Mouse (Mus musculus) limb, embryonic 12.5 days (tissue): ENCODE data around the gene Fcgr1. TPM values are rescaled to one million over a fixed set of nuclear protein-coding genes. Genes with fewer than 3 reads are reported as not detected.
"Not testable (repeated sequence)": the region's sequence is repeated elsewhere in the genome, so short reads cannot be mapped to it uniquely, and the experiment has no call there.

Experiments
- ATAC-seq: fragments of 200-750 bp; cut with Nextera tagmentation; 2 replicates; pipeline ENCODE4 v1.8.0; 2017; ENCODE audit warnings: low read depth, moderate TSS enrichment; ENCODE audit not compliant: insufficient number of reproducible peaks, insufficient read depth, low FRiP score, low TSS enrichment
- H3K27ac ChIP-seq: fragments of 300-500 bp; sonication (generic); 2 replicates; pipeline ENCODE4 v1.5.1; 2016; ENCODE audit warnings: mild to moderate bottlenecking, moderate library complexity
- H3K27me3 ChIP-seq: fragments of 300-500 bp; sonication (generic); 2 replicates; pipeline ENCODE4 v1.6.1; 2016; ENCODE audit warnings: mild to moderate bottlenecking, moderate library complexity
- H3K36me3 ChIP-seq: fragments of 300-500 bp; sonication (generic); 2 replicates; pipeline ENCODE4 v1.6.1; 2016; ENCODE audit warnings: mild to moderate bottlenecking, moderate library complexity
- H3K4me1 ChIP-seq: fragments of 300-500 bp; sonication (generic); replicated peaks from 2 replicates; pipeline ENCODE4 v1.6.1; 2016
- H3K4me2 ChIP-seq: fragments of 300-500 bp; sonication (generic); 2 replicates; pipeline ENCODE4 v1.6.1; 2016; ENCODE audit warnings: mild to moderate bottlenecking, moderate library complexity
- H3K4me3 ChIP-seq: fragments of 300-500 bp; sonication (generic); replicated peaks from 2 replicates; pipeline ENCODE4 v1.5.1; 2016; ENCODE audit warnings: mild to moderate bottlenecking
- H3K9ac ChIP-seq: fragments of 300-500 bp; sonication (generic); replicated peaks from 2 replicates; pipeline ENCODE4 v1.6.1; 2016; ENCODE audit warnings: mild to moderate bottlenecking, moderate library complexity
- H3K9me3 ChIP-seq: fragments of 300-500 bp; sonication (generic); 2 replicates; pipeline ENCODE4 v1.6.1; 2016; ENCODE audit warnings: mild to moderate bottlenecking, moderate library complexity
- WGBS: fragments of 180-500 bp; shearing (Covaris S2); methylation state at CpG from one replicate; pipeline ENCODE4 v1.1.7; 2016; 5-methylcytosine and 5-hydroxymethylcytosine counted together
- polyA plus RNA-seq: library from polyadenylated mRNA; unstranded; fragments of >200 nt; fragmentation: Nextera tagmentation; extraction: Ambion mirVana; gene quantifications from 2 replicates; pipeline ENCODE4 v1.2.1, GENCODE M21; 2016

Gene Fcgr1
- polyA plus RNA-seq, 1 experiment from 2014 or later, result 0.94 TPM

DNA sequence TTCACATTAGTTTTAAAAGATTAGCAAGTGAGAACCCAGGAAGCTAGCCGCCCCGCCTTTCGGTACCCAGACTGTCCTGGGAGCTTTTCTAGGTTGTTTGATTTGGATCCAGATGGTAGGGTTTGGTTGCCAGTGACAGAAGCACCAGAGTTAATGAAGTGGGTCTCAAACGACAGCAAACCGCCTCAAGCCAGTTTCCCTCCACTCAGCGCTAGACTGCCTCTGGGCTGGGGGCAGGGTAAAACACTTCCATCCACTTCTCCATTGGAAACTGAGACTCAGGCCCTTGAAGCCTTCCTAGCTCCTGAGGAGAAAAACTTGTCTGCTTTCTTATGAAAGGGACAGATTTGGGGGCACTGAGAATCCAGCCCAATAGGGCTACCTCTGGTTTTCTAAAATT, 1.1 kb downstream of the Fcgr1 start:
- Histone ChIP-seq H3K4me1 (no peaks in the 10 kb centered on the region), H3K4me3 (no peak overlapping the region), H3K36me3 (no peaks in the 10 kb centered on the region), H3K27ac (no peak overlapping the region), H3K9ac (no peak overlapping the region), H3K27me3 (no peaks in the 10 kb centered on the region), H3K9me3 (0 out of 2 replicates have a peak, but pooled peaks cover 9% of the 10 kb centered on the region), H3K4me2 (no peak overlapping the region)
- no peak for ATAC-seq
- WGBS, result 36% methylated on average over 6 of the region's 6 CpGs

GRCm38 (mm10) chr3:96290727-96291126, 3.0 kb downstream of the Fcgr1 start:
- H3K4me3 ChIP-seq, H3K4me2 ChIP-seq, H3K9me3 ChIP-seq, H3K4me1 ChIP-seq, H3K27ac ChIP-seq, H3K27me3 ChIP-seq, H3K9ac ChIP-seq, ATAC-seq, H3K36me3 ChIP-seq: not testable (repeated sequence)
- WGBS, result 93% methylated on average over 3 of the region's 3 CpGs

GRCm38 (mm10) chr3:96289201-96289600, 4.6 kb downstream of the Fcgr1 start:
- Histone ChIP-seq H3K9ac (no peak overlapping the region), H3K27me3 (peaks cover 11% of the 10 kb centered on the region), H3K9me3 (no peaks in the 10 kb centered on the region), H3K36me3 (no peaks in the 10 kb centered on the region), H3K4me3 (no peak overlapping the region), H3K4me2 (no peak overlapping the region), H3K4me1 (no peaks in the 10 kb centered on the region), H3K27ac (no peak overlapping the region)
- WGBS, result 63% methylated on average over 3 of the region's 3 CpGs
- no peak for ATAC-seq

GRCm38 (mm10) chr3:96287334-96287733, 6.4 kb downstream of the Fcgr1 start:
- not testable (repeated sequence) for H3K4me1 ChIP-seq, H3K9me3 ChIP-seq, H3K4me2 ChIP-seq, H3K36me3 ChIP-seq, H3K9ac ChIP-seq, H3K4me3 ChIP-seq, ATAC-seq, H3K27ac ChIP-seq
- WGBS, result 88% methylated on average over 11 of the region's 11 CpGs
- peaks cover 28% of the 10 kb centered on the region for H3K27me3 ChIP-seq

- WGBS, result 25% methylated on average over 4 of the region's 4 CpGs
- Histone ChIP-seq H3K9me3 (no peaks in the 10 kb centered on the region), H3K4me2 (peak overlapping the region; percentile 36), H3K36me3 (no peaks in the 10 kb centered on the region), H3K27me3 (peaks cover 36% of the 10 kb centered on the region), H3K4me3 (no peak overlapping the region), H3K27ac (no peak overlapping the region), H3K4me1 (0 out of 2 replicates have a peak, but pooled peaks cover 5% of the 10 kb centered on the region), H3K9ac (no peak overlapping the region; the same call in 1 of the 2 replicates)
- ATAC-seq, result no peak
Measured at GRCm38 (mm10) chr3:96284457-96284856, 9.3 kb downstream of the Fcgr1 start.

- Histone ChIP-seq H3K4me3 (no peak overlapping the region), H3K27ac (no peak overlapping the region), H3K9ac (no peak overlapping the region), H3K4me1 (0 out of 2 replicates have a peak, but pooled peaks cover 8% of the 10 kb centered on the region), H3K36me3 (no peaks in the 10 kb centered on the region), H3K27me3 (peaks cover 30% of the 10 kb centered on the region), H3K9me3 (no peaks in the 10 kb centered on the region), H3K4me2 (no peak overlapping the region)
- WGBS, result 51% methylated on average over 6 of the region's 6 CpGs
- no peak for ATAC-seq
Measured at GRCm38 (mm10) chr3:96280660-96281059, 13.1 kb downstream of the Fcgr1 start.

DNA sequence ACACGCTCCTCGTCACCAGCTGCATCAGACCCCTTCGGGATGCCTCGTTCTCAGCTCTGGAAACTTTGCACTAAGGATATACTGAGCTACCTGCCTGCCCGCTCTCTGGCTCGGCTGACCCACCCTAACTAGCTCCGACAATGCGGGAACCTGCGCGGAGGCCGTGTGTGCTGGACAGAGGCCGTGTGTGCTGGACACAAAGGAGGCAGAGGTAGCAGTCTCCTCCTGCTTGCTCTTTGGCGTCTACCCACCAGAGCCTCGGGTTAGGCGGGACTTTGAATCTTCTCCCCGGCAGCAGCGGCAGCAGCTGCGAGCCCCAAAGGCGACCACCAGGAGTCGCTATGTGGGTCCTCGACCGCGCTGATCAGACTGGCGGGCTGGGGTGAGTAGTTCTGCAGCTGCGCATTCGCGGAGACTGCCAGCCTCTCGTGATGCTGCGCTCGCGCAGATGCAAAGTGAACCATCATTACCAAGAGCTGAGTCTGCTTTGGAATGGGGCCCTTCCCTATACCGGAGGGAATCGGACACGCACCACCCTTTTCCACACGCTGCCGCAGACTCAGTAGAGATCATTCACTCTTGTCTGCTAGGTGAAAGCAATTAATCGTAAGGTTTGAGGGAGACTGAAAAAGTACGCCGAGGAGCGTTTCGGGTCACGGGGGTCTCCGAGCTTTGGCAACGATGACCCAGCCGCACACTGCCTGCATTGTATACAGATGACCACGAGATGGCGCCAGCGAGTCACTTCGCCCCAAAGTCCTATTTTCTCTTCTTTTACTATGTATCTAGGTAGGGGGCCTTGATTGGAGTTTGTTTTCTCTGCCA, 15.8 kb downstream of the Fcgr1 start:
- peak overlapping the region; percentile 92 for H3K27ac ChIP-seq
- 0 out of 2 replicates have a peak, but pooled peaks cover 3% of the 10 kb centered on the region for H3K4me1 ChIP-seq
- peak overlapping the region; percentile 82 for H3K4me2 ChIP-seq
- peak overlapping the region; percentile 62 for H3K9ac ChIP-seq
- no peaks in the 10 kb centered on the region for H3K9me3 ChIP-seq
- H3K36me3 ChIP-seq, result no peaks in the 10 kb centered on the region
- peaks cover 13% of the 10 kb centered on the region for H3K27me3 ChIP-seq
- under 1% methylated on average over 49 of the region's 49 CpGs for WGBS
- peak; percentile 94 for ATAC-seq
- H3K4me3 ChIP-seq, result peak overlapping the region; percentile 48

GRCm38 (mm10) chr3:96277428-96277799, 16.4 kb downstream of the Fcgr1 start:
- H3K27ac ChIP-seq, result peak overlapping the region; percentile 92
- H3K4me2 ChIP-seq, result peak overlapping the region; percentile 82
- 0 out of 2 replicates have a peak, but pooled peaks cover 3% of the 10 kb centered on the region for H3K4me1 ChIP-seq
- peak overlapping the region; percentile 48 for H3K4me3 ChIP-seq
- H3K9ac ChIP-seq, result peak overlapping the region; percentile 62
- no peaks in the 10 kb centered on the region for H3K9me3 ChIP-seq
- ATAC-seq, result no peak; the same call in 1 of the 2 replicates
- WGBS, result 15% methylated on average over 8 of the region's 8 CpGs
- no peaks in the 10 kb centered on the region for H3K36me3 ChIP-seq
- peaks cover 9% of the 10 kb centered on the region; the same call in 1 of the 2 replicates for H3K27me3 ChIP-seq

- H3K4me2 ChIP-seq, result no peak overlapping the region
- no peak overlapping the region for H3K27ac ChIP-seq
- H3K36me3 ChIP-seq, result no peaks in the 10 kb centered on the region
- no peak for ATAC-seq
- H3K9ac ChIP-seq, result no peak overlapping the region
- no peak overlapping the region for H3K4me3 ChIP-seq
- no peaks in the 10 kb centered on the region for H3K27me3 ChIP-seq
- WGBS, result 91% methylated on average over 17 of the region's 17 CpGs
- H3K9me3 ChIP-seq, result no peaks in the 10 kb centered on the region
- H3K4me1 ChIP-seq, result 0 out of 2 replicates have a peak, but pooled peaks cover 3% of the 10 kb centered on the region
Measured at GRCm38 (mm10) chr3:96273591-96274465, 19.9 kb downstream of the Fcgr1 start.

DNA sequence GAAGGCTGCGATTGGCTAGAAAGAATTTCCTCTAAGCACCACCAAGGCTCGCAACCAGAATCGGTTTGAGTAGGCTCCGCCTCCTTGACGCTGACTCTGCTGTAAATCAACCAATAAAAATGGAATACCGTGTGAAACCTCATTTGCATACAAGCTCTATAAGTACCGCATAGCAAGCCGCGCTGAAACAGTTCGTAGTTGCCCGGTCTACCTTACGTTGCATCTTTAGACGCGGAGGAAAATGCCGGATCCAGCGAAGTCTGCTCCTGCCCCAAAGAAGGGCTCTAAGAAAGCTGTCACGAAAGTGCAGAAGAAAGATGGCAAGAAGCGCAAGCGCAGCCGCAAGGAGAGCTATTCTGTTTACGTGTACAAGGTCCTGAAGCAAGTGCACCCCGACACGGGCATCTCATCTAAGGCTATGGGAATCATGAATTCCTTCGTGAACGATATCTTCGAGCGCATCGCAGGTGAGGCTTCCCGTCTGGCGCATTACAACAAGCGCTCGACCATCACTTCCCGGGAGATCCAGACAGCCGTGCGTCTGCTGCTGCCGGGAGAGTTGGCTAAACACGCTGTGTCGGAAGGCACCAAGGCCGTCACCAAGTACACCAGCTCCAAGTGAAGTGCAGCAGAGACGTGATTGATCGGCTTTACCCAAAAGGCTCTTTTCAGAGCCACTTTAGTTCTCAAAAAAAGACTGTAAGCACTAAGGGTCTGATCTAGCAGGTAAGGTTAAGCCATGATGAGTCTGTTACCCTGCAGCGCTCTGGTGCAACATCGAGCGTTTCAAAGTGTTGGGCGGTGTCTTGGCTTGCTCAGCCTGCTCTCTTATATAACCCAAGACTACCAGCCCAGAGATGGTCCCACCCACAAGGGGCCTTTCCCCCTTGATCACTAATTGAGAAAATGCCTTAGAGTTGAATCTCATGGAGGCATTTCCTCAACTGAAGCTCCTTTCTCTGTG, 24.0 kb downstream of the Fcgr1 start, which contains the start of gene Hist2h2bb:
Hist2h2bb (plus strand) TSS at position 242 of the 964 bp plus-strand sequence.
- H3K4me1 ChIP-seq, result peaks cover 12% of the 10 kb centered on the region
- no peaks in the 10 kb centered on the region for H3K9me3 ChIP-seq
- H3K27me3 ChIP-seq, result no peaks in the 10 kb centered on the region
- H3K4me3 ChIP-seq, result peak within 1 kb of the TSS; percentile 53
- H3K27ac ChIP-seq, result peak within 1 kb of the TSS; percentile 98
- H3K36me3 ChIP-seq, result no peaks in the 10 kb centered on the region
- ATAC-seq, result peak; percentile 92
- WGBS, result under 1% methylated on average over 45 of the region's 45 CpGs
- peak within 1 kb of the TSS; percentile 77 for H3K4me2 ChIP-seq
- H3K9ac ChIP-seq, result peak within 1 kb of the TSS; percentile 81
